Mouse (Mus musculus): ENCODE results near the gene Gm27027.

The Gm27027 gene

DNA sequence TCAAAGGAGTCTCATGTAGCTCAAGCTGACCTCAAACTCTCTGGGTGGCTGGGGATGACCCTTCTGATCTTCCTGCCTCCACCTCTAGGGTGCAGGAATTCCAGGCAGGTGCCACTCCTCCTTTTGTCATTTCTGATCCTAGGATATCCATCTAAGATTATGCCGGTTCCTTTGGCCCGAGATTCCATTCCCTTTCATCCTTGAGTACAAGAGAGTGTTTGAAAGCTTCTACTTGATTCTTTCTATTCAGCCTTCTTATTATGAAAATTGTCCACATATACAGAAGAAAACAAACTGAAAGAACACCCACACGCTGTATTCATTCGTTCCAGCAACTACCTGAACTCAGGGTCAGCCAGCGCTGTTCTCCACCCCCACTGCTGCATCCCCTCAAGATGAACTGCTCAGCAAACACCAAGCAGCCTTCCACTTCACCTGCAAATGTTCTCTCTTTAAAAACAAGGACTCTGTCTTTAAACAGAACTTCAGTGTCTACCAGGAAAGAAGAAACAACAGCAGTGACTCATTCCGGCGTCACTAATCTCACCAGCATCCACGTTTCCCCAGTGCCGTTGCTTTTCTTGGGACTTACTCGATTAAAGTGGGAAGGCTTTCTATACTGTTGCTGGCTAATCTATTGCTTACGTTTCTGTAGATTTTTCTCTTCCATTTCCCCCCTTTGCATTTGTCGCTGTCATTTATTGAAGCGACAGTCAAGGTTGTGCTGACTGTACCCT, 68.3 kb downstream of the Gm27027 start:
- DNase-seq = no peak

DNA sequence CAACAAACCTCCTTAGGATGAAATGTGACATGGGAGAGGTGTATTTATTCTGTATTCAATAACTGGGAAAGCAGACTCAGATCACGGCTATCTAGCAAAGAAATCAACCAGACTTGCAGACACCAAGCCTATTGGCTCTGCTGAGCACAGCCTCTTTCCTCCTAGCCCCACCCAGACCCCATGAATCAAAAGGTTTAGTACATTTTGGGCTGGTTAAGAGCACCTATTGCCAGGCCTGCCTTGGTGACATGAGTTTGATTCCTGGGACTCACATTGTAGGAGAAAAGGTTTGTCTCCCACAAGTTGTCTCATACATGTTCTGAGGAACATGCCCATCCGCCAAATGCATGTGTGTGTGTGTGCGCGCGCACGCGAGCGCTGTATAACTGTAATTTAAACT, 70.0 kb downstream of the Gm27027 start:
- DNase-seq = no peak

DNA sequence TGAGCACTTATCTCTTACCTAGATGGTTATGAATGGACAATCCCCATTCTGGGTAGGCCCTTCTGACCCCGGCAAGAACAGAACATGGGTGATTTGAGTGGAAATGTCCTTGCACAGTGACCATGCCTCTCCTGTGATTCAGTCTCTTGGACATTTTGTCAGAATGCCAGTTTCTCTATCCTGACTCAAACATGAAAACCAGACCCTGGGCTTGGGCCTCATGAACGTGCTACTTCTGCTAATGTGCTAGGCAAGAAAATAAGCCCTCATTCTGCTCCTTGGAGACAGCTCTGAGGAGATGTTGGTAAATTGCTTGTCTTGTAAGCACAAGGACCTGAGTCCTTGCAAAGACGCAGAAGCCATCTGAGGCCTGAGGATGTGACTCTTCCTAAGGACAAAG, 77.1 kb downstream of the Gm27027 start:
- DNase-seq = no peak

DNA sequence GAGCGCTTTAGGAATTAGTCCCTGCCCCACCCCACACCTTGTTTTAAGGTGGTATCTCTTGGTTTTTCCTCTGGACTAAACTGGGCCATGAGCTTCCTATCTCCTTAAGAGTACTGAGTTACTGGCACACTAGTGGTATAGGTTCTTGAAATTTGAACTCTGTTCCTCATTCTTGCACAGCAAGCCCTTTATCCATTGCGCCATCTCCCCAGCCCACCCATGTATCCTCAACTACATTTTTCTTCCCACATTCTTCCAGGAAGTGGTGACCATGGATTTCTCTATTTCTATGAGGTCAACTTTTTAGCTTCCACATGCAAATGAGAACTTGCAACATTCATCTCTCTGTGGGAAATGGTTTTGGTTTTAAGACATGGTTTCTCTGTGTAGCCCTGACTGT, 82.6 kb downstream of the Gm27027 start:
- DNase-seq = no peak

DNA sequence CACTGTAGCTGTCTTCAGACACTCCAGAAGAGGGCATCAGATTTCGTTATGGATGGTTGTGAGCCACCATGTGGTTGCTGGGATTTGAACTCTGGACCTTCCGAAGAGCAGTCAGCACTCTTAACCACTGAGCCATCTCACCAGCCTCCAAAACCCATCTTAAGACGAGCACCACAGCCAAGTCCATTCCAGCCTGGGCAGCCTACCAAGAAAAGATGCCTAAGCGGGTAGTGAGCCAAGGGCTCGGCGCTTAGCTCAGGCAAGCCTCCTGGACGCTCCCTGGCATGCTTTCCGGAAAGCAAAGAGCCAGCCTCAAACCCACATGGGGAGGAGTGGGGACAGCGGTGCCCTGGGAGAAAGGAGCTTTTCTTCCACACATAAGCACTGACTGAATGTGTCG, 84.2 kb downstream of the Gm27027 start:
- DNase-seq = peak; percentile 34 to 64

DNA sequence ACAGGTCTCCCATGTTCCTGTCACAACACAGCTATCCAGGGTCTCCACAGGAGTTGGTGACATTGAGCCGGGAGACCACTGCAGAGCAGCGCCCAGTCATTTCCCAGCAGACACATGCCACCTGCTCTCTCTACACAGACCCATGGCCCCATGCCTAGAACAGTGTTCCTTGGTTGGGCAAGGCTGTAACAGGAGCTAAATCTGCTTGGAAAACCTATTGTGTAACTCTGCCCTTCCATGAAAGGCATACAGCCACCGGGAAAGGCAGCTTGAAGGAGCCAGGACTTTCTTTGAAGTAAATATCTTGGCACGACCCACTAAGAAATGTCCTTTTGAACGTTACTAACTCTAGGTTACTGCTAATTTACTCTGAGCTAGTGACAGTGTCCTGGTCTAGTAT, 86.4 kb downstream of the Gm27027 start:
- no peak for DNase-seq

DNA sequence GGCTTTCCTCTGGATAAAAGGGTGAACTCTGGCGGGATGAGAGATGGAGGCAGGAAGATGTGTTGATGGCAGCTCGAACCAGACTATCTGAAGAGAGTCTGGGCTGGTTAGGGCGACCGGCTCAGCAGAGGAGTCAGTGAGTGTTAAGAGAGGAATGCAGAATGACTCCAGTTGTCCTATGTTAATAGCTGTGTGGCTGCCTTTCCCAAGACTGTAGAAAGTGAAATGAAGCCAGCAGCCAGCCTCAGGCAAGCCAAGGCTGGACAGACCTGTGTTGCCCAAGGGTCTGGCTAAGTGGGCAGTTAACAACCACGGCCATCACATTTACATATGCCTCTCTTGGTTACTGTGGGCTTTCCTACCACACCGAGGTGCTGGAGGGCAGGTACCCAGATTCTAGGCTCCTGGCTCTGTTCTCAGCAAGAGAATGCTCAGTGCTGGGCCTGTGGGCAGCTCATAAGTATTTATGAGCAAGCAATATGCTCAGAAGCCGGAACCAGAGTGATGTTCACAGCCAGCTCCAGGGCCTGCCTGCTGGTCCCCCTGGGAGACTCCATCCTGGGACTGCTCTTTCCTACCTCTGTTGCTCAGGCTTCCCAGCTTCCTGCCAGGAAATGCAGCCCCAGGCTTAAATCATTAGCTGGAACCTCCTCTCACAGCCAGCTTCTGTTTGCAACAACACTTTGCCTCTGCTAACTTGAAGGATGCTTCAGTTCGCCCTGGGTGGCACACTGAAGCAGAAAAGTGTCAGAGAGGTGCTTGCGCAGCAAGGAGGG, 88.4 kb downstream of the Gm27027 start:
- no peak for DNase-seq
